Mouse (Mus musculus): ENCODE results near the gene Dctn1. TPM values are rescaled to one million over a fixed set of nuclear protein-coding genes. Genes with fewer than 3 reads are reported as not detected.

Dctn1 gene
- polyA plus RNA-seq, 1 experiment from 2014 or later, result 116 TPM

DNA sequence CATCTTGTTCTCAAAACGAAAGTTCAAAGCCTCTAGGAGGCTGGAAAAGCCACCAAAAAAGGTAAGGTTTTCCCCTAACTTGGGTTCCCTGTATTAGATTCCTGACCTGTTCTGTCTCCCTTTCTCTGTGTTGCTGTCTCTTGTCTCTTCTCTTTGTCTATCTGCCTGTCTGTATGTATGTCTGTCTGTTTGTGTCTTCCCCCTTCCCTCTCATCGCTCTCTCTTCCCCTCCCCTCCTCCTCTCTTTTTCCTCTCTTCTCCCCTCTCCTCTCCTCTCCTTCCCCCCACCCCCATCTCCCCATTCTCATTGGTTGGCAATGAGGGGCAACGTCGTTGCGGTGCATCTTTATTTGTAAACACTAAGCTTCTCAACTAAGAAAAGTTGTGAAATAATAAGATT, 40.4 kb upstream of the Dctn1 start, which contains the start of gene Ino80b:
TSS of gene Ino80b (minus strand) at position 101 of the 400 bp plus-strand sequence.
- DNase-seq (ENCODE audit: low spot score), result no peak
- 28% methylated on average over 5 of the region's 5 CpGs for WGBS
- peak within 1 kb of the TSS; percentile 88 for H3K27ac ChIP-seq (replicated peaks)
- no peaks in the 10 kb centered on the region for H3K9me3 ChIP-seq
- no peaks in the 10 kb centered on the region for H3K27me3 ChIP-seq (replicated peaks; ENCODE audit: low read depth, poor library complexity, severe bottlenecking)
- 0 out of 2 replicates have a peak, but pooled peaks cover 3% of the 10 kb centered on the region for H3K36me3 ChIP-seq (replicated peaks)
- H3K4me1 ChIP-seq, result peaks cover 42% of the 10 kb centered on the region
- peak within 1 kb of the TSS; percentile 83 for H3K4me3 ChIP-seq

- Histone ChIP-seq H3K4me3 (no peak overlapping the region), H3K9me3 (no peaks in the 10 kb centered on the region), H3K27me3 (replicated peaks; ENCODE audit: low read depth, poor library complexity, severe bottlenecking) (no peaks in the 10 kb centered on the region), H3K36me3 (replicated peaks) (0 out of 2 replicates have a peak, but pooled peaks cover 3% of the 10 kb centered on the region), H3K4me1 (peaks cover 29% of the 10 kb centered on the region), H3K27ac (replicated peaks) (no peak overlapping the region)
- WGBS, result 96% methylated on average over 5 of the region's 5 CpGs
- DNase-seq (ENCODE audit: low spot score), result no peak
Observed at GRCm38 (mm10) chr6:83127419-83127818, 38.3 kb upstream of the Dctn1 start.

GRCm38 (mm10) chr6:83131469-83132034, 34.2 kb upstream of the Dctn1 start:
- Histone ChIP-seq H3K36me3 (replicated peaks) (no peaks in the 10 kb centered on the region; the same call in 1 of the 2 replicates), H3K9me3 (no peaks in the 10 kb centered on the region), H3K27ac (replicated peaks) (no peak overlapping the region), H3K4me1 (peaks cover 30% of the 10 kb centered on the region), H3K4me3 (no peak overlapping the region), H3K27me3 (replicated peaks; ENCODE audit: low read depth, poor library complexity, severe bottlenecking) (peaks cover 14% of the 10 kb centered on the region)
- DNase-seq (ENCODE audit: low spot score), result no peak
- WGBS, result 84% methylated on average over 6 of the region's 6 CpGs

DNA sequence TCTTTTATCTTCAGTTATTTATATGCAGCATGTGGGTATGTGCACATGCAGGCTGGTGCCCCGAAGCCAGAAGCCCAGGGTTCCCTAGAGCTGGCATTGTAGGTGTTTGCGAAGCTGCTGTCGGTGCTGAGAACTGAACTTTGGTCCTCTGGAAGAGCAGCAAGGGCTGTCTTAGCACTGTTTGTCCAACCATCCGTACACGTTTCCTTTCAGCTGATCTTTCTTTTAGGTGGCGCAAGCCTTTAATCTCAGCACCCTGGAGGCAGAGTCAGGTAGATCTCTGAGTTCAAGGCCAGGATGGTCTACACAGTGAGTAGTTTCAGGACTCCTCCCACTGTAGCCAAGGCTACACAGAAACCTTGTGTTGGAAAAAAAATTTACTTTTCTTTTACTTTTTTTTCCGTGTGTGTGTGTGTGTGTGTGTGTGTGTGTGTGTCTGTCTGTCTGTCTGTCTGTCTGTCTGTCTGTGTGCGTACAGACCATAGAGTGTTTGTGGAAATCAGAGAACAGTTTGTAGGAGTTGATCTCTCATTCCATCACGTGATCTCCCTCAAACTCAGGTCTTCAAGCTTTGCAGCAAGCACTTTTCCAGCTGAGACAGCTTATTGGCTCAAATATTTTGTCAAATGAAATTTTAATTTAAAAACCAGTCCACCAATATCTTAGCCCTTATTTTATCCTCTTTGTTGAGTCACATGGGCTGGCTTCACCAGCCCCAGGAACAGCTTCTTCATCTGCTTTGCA, 33.4 kb upstream of the Dctn1 start:
- Histone ChIP-seq H3K27me3 (replicated peaks; ENCODE audit: low read depth, poor library complexity, severe bottlenecking) (peaks cover 14% of the 10 kb centered on the region), H3K27ac (replicated peaks) (no peak overlapping the region), H3K4me3 (no peak overlapping the region), H3K9me3 (no peaks in the 10 kb centered on the region), H3K36me3 (replicated peaks) (no peaks in the 10 kb centered on the region; the same call in 1 of the 2 replicates), H3K4me1 (peaks cover 38% of the 10 kb centered on the region)
- no peak for DNase-seq (ENCODE audit: low spot score)
- 92% methylated on average over 9 of the region's 9 CpGs for WGBS

- no peak for DNase-seq (ENCODE audit: low spot score)
- no peak overlapping the region for H3K4me3 ChIP-seq
- H3K36me3 ChIP-seq (replicated peaks), result no peaks in the 10 kb centered on the region; the same call in 1 of the 2 replicates
- H3K4me1 ChIP-seq, result peaks cover 57% of the 10 kb centered on the region
- H3K27ac ChIP-seq (replicated peaks), result no peak overlapping the region
- peaks cover 14% of the 10 kb centered on the region for H3K27me3 ChIP-seq (replicated peaks; ENCODE audit: low read depth, poor library complexity, severe bottlenecking)
- no peaks in the 10 kb centered on the region for H3K9me3 ChIP-seq
- WGBS, result 71% methylated on average over 3 of the region's 3 CpGs
Observed at GRCm38 (mm10) chr6:83134226-83134625, 31.5 kb upstream of the Dctn1 start.

GRCm38 (mm10) chr6:83134951-83135513, 30.7 kb upstream of the Dctn1 start, which contains the start of gene Rtkn:
Gene Rtkn, plus strand, starts transcription at chr6:83135463.
- Histone ChIP-seq H3K27me3 (replicated peaks; ENCODE audit: low read depth, poor library complexity, severe bottlenecking) (peaks cover 14% of the 10 kb centered on the region), H3K9me3 (no peaks in the 10 kb centered on the region), H3K4me1 (peaks cover 65% of the 10 kb centered on the region), H3K4me3 (peak within 1 kb of the TSS; percentile 80), H3K27ac (replicated peaks) (peak within 1 kb of the TSS; percentile 100), H3K36me3 (replicated peaks) (peaks cover 7% of the 10 kb centered on the region)
- DNase-seq (ENCODE audit: low spot score), result no peak
- 58% methylated on average over 7 of the region's 7 CpGs for WGBS

GRCm38 (mm10) chr6:83135571-83136161, 30.1 kb upstream of the Dctn1 start:
- Histone ChIP-seq H3K9me3 (no peaks in the 10 kb centered on the region), H3K27ac (replicated peaks) (peak overlapping the region; percentile 100), H3K27me3 (replicated peaks; ENCODE audit: low read depth, poor library complexity, severe bottlenecking) (peaks cover 14% of the 10 kb centered on the region), H3K4me1 (peaks cover 69% of the 10 kb centered on the region), H3K36me3 (replicated peaks) (peaks cover 8% of the 10 kb centered on the region), H3K4me3 (peak overlapping the region; percentile 80)
- peak; percentile 54 for DNase-seq (ENCODE audit: low spot score)
- 3% methylated on average over 37 of the region's 37 CpGs for WGBS

- Histone ChIP-seq H3K4me3 (peak overlapping the region; percentile 80), H3K27me3 (replicated peaks; ENCODE audit: low read depth, poor library complexity, severe bottlenecking) (peaks cover 14% of the 10 kb centered on the region), H3K27ac (replicated peaks) (peak overlapping the region; percentile 100), H3K4me1 (peaks cover 76% of the 10 kb centered on the region), H3K36me3 (replicated peaks) (peaks cover 8% of the 10 kb centered on the region), H3K9me3 (no peaks in the 10 kb centered on the region)
- no peak for DNase-seq (ENCODE audit: low spot score)
- WGBS, result 10% methylated on average over 5 of the region's 5 CpGs
Observed at GRCm38 (mm10) chr6:83136291-83136880, 29.3 kb upstream of the Dctn1 start.

- Histone ChIP-seq H3K9me3 (no peaks in the 10 kb centered on the region), H3K27me3 (replicated peaks; ENCODE audit: low read depth, poor library complexity, severe bottlenecking) (peaks cover 20% of the 10 kb centered on the region), H3K27ac (replicated peaks) (peak overlapping the region; percentile 100), H3K4me3 (peak overlapping the region; percentile 80), H3K4me1 (peaks cover 82% of the 10 kb centered on the region), H3K36me3 (replicated peaks) (peaks cover 8% of the 10 kb centered on the region)
- under 1% methylated on average over 26 of the region's 26 CpGs for WGBS
- DNase-seq (ENCODE audit: low spot score), result peak; percentile 90
Observed at GRCm38 (mm10) chr6:83136881-83137575, 28.7 kb upstream of the Dctn1 start.

- Histone ChIP-seq H3K9me3 (no peaks in the 10 kb centered on the region), H3K27ac (replicated peaks) (peak overlapping the region; percentile 100), H3K27me3 (replicated peaks; ENCODE audit: low read depth, poor library complexity, severe bottlenecking) (peaks cover 26% of the 10 kb centered on the region), H3K36me3 (replicated peaks) (peaks cover 8% of the 10 kb centered on the region), H3K4me1 (peaks cover 88% of the 10 kb centered on the region), H3K4me3 (peak overlapping the region; percentile 80)
- 0% methylated on average over 12 of the region's 12 CpGs for WGBS
- peak; percentile 96 for DNase-seq (ENCODE audit: low spot score)
Observed at GRCm38 (mm10) chr6:83137576-83137950, 28.2 kb upstream of the Dctn1 start.

- no peaks in the 10 kb centered on the region for H3K9me3 ChIP-seq
- DNase-seq (ENCODE audit: low spot score), result peak; percentile 79
- peaks cover 29% of the 10 kb centered on the region for H3K27me3 ChIP-seq (replicated peaks; ENCODE audit: low read depth, poor library complexity, severe bottlenecking)
- H3K4me1 ChIP-seq, result peaks cover 91% of the 10 kb centered on the region
- peak overlapping the region; percentile 80 for H3K4me3 ChIP-seq
- H3K27ac ChIP-seq (replicated peaks), result peak overlapping the region; percentile 100
- peaks cover 8% of the 10 kb centered on the region for H3K36me3 ChIP-seq (replicated peaks)
- WGBS, result 1% methylated on average over 11 of the region's 11 CpGs
Observed at GRCm38 (mm10) chr6:83138056-83138455, 27.7 kb upstream of the Dctn1 start.

Data from embryonic facial prominence, embryonic 10.5 days (tissue).